Mouse (Mus musculus): Measurements from ENCODE around the gene Clstn1. TPM values are rescaled to one million over a fixed set of nuclear protein-coding genes. Genes with fewer than 3 reads are reported as not detected.
A peak's percentile ranks its signal among the peaks of the same experiment; 100 is the strongest.
"Not testable (repeated sequence)": the region's sequence is repeated elsewhere in the genome, so short reads cannot be mapped to it uniquely, and the experiment has no call there.

The Clstn1 gene
- total RNA-seq, 2 experiments from 2014 or later = 4.0 to 4.1 TPM

DNA sequence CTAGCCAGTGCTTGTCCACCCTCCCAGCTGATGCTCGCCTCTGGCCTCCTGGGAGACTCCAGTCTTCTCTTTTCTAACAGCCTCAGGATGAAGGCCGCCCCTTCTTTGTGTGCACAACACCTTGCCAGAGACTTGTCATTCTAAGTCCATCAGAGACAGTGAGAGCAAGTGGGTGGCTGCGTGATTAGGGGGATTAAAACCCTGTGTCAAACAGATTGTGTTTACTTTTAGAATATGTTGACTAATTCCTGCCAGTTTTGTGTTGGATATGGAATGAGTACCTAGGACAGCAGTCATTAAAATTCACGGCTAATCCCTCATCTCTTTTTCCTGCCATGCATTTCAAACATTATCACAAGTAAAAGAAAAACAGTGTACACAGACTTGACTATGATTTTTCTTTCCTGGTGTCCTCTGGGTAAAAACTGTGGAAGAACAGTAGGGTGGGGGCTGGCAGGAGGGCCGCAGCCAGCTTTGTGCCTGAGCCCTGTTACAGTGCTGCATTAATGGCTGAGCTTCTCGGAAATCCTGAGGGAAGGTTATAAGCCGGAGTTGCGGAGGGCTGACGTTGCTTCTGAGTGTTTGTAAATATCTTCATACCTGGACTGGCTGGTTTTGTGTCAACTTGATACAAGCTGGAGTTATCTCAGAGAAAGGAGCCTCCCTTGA, 8.8 kb downstream of the Clstn1 start:
- no peak for ATAC-seq (replicated peaks; ENCODE audit: poor library complexity)

DNA sequence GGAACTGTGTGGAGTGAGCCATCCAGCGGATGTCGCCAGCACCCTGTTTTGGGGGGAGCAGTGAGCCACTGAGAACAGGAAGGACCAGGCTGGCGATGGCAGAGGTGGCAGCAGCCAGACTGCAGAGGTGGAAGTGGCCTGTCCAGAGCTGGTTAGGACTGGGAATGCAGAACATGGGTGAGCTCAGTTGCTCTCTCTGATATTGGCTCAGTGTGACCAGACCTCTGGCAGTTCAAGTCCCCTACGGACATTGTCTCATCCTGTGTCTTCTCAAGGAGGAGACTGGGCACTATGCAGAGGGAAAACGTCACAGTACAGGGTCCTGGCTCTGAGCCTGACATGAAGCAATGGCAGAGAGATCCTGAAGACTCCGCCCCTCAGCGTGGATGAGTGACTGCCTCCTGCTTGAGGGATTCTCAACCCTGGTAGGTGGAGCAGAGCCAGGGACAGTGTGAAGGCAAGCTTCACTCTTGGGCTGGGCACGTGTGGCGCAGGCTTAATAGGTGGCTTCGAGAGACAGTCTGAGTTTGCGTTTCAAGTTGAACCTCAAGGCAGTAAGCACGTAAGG, 11.5 kb downstream of the Clstn1 start:
- ATAC-seq (replicated peaks; ENCODE audit: poor library complexity) = peak; percentile 34; the same call in 1 of the 2 replicates

DNA sequence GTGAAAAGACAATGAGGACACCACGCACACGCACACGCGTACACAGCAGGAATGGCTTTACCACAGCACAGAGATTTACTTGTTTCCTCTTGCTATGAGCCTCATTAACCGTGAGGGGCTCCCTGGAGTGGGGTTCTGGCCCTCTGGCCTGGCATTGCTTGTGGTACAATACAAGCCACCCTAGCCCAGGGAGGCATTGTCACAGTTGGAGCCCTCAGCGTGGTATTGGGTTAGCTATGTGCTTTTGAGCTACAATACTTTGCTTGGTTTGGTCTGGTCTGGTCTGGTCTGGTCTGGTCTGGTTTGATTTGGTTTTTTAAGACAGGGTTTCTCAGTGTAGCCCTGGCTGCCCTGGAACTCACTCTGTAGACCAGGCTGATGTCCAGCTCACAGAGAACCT, 13.3 kb downstream of the Clstn1 start:
- ATAC-seq (replicated peaks; ENCODE audit: poor library complexity) = no peak

DNA sequence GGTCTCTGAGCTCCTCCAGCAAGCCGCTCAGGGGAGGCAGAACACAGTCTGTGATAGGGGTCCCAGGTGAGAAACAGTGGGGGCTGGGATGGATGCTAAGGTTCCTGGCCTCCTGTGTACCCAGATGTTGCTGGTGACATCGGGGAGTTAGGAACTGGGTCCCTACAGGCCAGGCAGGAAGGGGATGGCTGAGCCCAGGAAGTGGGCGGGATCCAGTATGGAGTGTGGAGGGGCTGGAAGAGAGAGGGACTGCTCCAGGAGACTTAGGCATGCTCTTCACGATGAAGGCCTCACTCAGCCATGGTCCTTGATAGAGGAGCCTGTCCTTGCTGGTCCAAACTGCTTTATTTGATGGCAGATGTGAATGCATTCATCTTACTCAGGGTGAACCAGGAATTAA, 13.9 kb downstream of the Clstn1 start:
- no peak for ATAC-seq (replicated peaks; ENCODE audit: poor library complexity)

DNA sequence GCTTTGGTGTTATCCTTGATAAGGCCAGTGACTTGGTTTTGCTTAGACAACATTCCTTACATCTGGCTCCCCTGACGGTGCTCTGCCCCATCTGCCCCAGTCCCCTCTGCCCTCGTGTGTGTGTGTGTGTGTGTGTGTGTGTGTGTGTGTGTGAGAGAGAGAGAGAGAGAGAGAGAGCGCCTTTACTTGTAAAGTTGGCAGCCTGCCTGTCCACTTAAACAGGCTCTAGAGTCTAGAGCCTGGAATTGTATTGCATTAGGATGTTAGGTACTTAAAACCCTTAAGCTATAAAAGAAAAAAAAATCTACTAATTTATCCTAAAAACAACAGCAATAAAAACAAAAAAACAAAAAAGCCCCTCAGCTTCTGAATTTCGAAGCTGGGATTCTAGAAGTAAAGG, 15.2 kb downstream of the Clstn1 start:
- ATAC-seq (replicated peaks; ENCODE audit: poor library complexity) = no peak

DNA sequence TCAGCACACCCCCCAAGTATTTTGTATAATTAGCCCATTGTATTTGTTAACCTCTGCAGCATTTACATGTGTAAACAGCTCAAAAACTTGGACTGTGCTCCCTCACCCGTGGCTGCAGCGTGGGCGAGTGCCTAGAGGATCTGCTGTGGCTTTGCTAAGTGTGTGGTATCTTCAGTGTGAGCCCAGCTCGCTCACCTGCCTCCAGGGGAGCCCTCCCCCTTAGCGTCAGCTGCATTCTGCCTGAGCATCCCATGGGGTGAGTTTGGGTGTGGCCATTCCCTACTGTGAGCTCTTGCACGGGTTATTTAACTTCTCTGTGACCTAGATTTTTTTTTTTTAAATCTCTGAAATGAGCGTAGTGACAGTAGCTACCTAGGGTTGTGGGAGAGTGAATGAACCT, 16.0 kb downstream of the Clstn1 start:
- ATAC-seq (replicated peaks; ENCODE audit: poor library complexity) = no peak

DNA sequence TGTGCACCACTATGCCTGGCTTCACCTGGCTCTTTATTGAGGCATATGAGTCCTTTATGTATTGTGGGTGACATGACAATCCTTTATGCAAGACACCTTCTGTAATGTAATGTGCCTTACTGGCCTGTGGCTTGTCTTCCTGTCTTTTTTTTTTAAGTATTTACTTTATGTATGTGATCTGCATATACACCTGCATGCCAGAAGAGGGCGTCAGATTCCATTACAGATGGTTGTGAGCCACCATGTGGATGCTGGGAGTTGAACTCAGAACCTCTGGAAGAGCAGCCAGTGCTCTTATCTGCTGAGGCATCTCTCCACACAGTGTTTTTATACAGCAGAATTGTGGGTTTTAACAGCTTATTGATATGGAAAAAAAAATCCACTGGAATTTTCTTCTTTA, 17.6 kb downstream of the Clstn1 start:
- no peak for ATAC-seq (replicated peaks; ENCODE audit: poor library complexity)

DNA sequence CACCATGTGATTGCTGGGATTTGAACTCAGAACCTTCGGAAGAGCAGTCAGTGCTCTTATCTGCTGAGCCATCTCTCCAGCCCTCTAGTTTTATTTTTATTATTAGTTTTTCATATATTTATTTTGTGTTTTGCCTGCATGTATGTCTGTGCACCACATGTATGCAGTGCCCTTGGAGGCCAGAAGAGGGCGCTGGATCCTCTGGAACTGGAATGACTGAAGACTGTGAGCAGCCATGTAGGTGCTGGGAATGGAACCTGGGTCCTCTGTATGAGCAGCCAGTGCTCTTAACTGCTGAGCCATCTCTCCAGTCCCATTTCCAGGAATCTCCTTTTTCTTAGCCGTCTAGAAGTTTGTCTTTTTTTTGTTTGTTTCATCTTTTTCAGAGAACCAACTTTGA, 18.2 kb downstream of the Clstn1 start:
- no peak for ATAC-seq (replicated peaks; ENCODE audit: poor library complexity)

DNA sequence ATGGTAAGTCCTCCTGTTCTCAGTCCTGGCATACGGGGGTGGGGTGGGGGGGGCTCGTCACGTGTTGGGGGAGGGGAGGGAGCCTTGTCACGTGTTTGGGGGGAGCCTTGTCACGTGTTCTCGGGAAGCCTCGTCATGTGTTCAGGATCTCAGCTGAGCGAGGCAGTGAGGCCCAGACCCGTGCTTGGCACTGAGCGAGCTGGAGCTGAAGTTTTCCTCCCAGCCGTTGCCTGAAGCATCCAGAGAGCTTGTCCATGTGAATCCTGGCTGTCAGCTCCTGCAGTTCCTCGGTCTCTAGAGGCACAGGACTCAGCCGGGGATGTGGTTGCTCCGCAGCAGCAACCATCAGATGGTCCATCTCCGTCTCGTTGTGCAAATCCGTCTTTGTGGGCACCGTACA, 19.8 kb downstream of the Clstn1 start:
- no peak for ATAC-seq (replicated peaks; ENCODE audit: poor library complexity)

DNA sequence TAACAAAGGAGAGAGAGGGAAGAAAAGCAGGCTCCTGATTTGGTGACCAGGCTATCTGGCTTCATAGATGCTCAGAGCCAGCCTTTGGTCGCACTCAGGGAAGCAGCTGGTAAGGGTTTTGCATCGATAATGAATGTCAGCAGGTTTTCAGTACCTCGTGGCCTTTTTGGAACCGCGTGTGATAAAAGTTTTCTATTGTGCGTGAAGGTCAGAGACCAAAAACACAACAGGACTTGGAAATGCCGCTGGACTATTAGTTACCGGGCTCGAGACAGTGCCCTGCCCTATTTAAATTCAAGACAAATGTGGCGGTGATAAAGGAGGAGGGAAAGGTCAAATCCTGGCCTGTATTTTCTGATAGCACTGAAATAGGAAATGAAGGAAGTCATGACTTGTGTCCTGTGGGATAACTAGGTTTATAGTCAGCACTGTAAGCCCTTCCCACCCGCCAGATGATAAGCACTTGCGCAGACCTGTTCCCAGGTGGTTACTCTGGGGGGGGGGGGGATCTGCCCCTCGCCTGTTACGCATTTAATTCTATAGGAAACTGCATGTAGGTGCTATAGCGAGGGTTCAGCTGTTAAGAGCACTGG, 20.6 kb downstream of the Clstn1 start:
- no peak for ATAC-seq (replicated peaks; ENCODE audit: poor library complexity)

DNA sequence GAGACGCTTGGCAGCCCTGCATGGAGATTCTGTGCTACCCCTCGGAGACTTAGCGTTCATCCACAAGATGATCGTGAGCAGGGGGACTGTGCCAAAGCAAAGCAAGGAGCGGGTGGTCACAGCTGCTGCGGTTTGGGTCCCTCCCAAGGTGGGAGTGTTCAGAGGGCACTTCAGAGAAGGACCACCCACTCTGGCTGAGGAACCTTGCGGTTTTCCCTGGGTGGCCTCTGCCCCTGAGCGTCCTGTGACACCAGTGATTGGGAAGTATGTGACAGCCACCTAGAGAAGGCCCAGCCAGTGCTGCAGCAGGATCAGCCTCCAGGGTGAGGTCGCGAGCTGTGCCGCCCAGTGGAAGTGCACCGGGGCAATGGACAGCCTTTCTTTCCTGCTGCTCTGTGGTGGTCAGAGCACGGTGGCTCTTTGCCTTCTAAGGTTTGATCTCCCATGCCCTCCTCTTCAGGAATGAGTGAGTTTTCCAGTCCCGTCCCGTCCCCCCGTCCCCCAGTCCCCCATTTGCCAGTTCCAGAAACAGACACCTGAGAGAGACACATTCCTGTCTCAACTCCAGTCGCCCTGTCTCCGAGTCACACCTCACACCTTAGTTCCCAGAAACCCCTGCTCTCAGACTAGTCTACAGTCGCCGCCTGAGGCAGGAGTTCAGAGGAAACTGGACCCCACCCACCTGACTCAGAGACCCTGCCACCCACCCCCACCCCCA, 21.5 kb downstream of the Clstn1 start:
- peak; percentile 78 for ATAC-seq (replicated peaks; ENCODE audit: poor library complexity)

DNA sequence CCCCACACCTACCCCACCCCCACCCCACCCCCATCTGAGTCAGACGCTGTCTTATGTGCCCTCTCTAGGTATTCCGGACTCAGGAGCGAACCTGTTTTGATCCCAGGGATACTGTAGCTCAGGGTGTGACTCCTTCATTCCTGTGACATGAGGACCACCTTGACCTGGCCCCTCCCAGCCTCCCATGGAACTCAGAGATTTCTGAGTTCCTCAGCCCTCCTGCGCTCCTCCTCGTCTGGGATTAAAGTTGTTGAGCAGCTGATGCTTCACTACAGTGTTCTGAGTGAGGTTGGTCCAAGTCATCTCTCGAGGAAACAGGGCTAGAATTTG, 22.0 kb downstream of the Clstn1 start:
- ATAC-seq (replicated peaks; ENCODE audit: poor library complexity) = no peak

DNA sequence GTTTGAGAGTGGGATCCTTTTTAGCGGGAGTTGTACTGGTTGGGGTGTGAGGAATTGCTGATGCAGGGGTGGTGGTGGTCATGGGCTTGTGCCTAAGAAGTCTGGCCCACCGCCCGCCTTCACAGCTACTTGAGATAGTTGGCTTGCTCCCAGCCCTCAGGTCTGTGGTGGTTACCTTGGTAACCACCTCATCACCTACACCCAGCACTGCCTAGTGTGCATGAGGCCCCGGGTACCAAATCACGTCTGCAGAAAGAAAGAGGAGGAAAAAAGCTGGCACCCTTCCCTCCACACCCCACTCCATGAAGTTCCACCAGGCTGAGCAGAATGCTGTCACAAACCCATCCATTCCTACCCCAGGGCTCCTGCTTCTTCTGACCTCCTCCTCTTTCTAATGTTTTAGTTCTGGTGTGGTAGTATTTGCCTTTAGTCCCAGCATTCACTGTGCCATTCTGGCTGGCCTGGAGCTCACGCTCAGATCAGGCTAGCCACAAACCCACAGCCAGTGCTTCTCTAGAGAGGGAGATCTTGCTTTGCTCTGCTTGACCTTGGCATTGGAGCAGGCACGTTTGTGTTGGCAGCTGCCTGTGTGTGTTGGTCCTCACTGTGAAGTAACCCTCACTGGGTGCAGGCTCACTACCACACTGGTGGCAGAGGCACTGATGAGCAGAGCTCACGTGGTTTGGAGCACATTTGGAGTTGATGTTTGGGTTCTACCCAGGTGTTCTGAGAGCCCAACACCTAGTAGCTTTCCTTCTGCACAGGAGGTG, 23.2 kb downstream of the Clstn1 start:
- no peak for ATAC-seq (replicated peaks; ENCODE audit: poor library complexity)

DNA sequence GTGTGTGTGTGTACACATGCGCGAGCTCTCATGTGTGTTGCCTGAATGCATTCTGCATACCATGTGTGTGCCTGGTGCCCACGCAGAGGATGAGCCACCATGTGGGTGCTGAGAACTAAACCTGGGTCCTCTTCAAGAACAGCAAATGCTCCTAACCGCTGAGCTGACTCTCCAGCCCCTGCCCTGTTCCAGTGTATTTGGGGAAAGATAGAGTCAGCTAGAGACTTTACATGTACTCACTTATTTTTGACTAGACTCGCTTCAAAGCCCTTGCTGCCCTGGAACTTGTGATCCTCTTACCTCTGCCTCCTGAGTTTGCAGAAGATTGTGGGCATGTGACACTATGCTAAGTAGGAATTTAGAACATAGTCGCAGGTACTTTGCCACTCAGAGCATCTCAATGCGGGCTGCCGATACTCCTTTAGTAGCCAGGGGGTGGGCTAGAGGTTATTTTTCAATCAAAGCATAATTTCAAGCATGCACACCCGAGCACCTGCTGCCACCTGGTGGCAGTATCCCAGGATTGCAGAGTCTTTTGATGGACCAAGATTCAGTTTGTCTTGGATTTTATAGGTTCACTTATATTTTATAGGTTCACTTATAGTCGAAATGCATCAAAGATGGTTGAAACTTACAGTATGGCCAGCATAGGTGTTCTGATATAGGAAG, 25.2 kb downstream of the Clstn1 start:
- ATAC-seq (replicated peaks; ENCODE audit: poor library complexity) = 0 out of 2 replicates have a peak, but pooled peaks have one; percentile 44

DNA sequence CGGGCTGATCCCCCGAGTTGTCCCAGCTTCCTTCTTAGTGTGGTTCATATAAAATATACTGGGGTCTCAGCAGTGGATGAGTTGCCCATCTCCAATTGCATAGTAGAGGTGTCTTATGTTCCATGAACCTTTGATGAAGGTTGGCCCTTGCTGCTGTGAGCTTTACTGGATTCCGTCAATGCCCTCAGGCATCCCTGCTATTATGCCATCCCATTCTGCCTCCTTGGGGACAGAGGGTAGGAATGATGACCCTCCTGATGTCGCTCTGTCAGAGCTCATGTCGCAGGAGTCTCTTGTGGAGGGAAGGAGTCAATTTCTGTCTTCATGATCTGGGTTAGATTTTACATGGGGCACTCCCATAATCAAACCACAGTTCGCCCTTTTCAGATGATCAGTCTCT, 27.2 kb downstream of the Clstn1 start:
- peak; percentile 20; the same call in 1 of the 2 replicates for ATAC-seq (replicated peaks; ENCODE audit: poor library complexity)

DNA sequence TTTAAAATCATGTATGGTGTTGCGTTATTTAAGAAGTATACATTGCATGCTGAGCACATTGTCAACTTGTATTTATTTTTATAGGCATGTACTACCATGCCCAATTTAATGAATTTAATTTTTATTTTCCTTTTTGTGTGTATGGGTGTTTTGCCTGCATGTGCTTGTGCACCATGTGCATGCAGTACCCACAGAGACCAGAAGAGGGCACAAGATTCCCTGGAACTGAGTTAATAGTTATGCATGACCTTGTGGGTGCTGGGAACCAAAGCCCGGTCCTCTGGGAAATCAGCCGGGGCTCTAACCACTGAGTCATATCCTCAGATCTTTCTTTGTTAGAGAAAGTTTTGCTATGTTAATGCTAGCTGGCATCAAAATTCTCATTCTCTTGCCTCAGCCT, 28.6 kb downstream of the Clstn1 start:
- ATAC-seq (replicated peaks; ENCODE audit: poor library complexity) = no peak

DNA sequence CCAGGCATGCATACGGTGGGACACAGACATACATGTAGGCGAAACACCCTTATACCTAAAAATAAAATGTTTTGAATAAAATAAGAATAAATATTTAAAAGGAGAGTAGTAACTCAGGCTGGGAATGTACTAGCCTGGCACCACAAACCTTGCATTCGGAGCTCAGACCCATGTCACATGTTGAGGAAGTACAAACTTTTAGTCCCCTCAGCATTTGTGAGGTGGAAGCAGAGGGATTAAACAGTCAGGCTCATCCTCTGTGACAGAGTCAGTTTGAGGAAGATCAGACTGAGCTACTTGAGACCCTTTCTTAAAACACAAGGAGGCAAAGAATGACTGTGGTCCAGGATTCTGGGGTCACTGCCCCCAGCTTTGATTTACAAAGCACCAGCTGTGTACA, 30.7 kb downstream of the Clstn1 start:
- ATAC-seq (replicated peaks; ENCODE audit: poor library complexity) = not testable (repeated sequence)

DNA sequence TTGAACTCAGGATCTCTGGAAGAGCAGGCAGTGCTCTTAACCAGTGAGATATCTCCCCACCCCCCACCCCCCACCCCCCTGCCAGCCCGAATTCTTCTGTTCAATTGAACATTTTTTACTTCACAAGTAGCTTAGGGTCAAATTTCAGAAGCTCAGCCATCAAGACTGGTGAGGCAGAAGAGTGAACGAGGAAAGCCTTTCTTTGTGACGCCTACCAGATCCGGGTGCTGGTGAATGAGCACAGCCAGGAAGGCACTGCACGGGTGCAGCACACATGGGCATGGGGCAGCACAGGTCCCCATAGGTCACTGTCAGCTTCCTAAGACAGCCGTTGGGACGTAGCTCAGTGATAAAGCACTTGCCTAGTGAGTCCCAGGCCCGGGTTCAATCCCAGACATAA, 33.7 kb downstream of the Clstn1 start:
- no peak for ATAC-seq (replicated peaks; ENCODE audit: poor library complexity)

DNA sequence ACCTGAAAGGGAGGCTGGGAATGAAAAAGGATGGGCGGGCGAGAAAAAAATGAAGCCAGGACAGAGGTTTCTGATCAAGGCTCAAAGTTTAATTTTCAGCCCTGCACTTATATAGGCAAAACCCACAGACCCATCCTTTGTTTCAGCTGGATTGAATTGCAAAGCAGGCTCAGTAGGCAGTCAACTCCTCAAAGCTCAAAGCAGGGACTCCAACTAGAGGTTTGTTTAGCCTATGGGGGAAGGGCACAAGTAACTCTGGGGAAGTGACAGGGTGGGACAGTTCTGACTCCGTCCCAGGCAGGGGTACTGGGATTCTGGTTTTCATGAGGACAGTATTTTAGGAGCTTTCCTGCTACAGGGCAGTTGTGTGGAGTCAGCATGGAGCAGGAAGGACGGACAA, 35.0 kb downstream of the Clstn1 start:
- ATAC-seq (replicated peaks; ENCODE audit: poor library complexity) = no peak

DNA sequence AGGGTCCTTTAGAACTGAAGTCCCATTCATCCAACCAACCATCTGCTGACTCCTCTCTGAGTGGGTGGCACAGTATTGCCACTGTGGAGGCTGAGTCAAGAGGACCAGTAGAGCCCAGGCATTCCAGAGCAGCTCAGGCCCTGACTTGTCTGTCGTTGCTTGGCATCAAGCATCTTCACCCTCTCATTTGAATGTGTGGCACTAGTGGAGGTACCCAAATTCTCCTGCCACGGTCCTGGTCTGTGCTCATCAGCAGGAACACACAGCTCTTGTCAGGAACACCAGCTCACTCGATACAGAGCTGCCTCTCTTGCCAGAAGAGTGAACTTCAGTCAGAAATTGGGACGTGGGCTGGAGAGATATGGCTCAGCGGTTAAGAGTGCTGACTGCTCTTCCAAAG, 37.4 kb downstream of the Clstn1 start:
- no peak for ATAC-seq (replicated peaks; ENCODE audit: poor library complexity)

DNA sequence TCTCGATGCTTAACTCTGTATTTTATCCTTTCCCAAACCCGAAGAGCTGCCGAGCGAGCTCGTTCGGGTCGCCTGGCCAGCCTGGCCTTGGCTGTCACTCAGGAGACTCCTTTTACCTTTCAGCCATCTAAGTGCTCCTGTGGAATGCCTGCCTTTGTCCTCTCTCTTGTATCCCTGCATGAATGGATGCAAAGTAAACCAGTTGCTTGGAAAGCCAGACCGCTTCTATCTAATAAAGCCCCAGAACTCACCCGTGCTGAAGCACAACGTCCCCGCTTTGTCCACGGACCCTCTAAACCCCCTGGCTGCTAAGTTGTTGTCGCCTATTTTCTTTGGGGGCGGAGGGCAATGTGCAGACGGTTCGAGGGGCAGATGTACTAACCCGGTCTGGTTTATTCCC, 40.5 kb downstream of the Clstn1 start:
- no peak for ATAC-seq (replicated peaks; ENCODE audit: poor library complexity)

Measured in megakaryocyte progenitor cell, adult 5-6 weeks (primary cell).